Mouse (Mus musculus): ENCODE results near the gene Akr1cl. TPM values are rescaled to one million over a fixed set of nuclear protein-coding genes. Genes with fewer than 3 reads are reported as not detected.

Gene Akr1cl
- 0.55 and 1.3 TPM in 2 replicates for polyA plus RNA-seq (2012; rRNA removed; ENCODE audit: low replicate concordance)

DNA sequence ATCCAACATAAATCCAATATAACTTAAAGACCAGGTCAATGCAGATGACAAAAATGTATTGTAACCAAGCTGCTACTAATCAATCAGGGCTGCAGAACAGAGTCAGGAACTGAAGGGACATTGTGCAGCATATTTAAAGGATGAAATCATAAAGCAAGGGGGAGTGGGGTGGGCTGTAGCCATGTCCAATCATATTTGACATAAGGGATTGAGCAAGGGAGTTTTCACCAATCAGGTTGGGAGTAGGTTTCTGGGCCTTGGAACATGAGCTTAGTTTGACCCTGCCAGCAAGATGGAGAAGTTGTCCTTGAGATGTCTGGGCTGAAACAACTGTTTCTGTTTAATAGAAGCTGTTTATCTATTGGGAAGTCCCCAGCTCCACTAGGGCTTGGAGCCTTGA is at the start of gene Akr1cl:
Akr1cl (minus strand) TSS at position 119 of the 400 bp plus-strand sequence.

DNA sequence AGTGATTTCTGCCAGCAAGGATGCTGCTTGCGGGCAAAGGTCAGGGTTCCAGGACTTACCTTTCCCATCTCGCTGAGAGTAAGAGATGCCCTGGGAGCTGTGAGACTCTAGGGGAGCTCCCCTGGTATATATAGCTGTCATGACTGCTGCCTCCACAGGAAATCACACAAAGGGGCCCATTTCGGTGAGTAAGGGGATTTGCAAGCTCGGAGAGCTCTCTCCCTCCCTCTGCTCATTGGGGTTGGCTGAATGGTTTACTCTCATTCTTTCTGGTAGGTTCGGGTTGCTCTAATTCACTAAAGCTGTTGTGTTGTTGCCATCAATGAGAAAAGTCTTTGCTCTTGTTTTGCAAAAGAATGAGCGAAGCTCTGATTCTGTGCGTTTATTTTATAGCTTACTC is 49.6 kb upstream of the Akr1cl start, which contains the start of gene Crygb:
Crygb (minus strand) TSS at position 101 of the 400 bp plus-strand sequence.

DNA sequence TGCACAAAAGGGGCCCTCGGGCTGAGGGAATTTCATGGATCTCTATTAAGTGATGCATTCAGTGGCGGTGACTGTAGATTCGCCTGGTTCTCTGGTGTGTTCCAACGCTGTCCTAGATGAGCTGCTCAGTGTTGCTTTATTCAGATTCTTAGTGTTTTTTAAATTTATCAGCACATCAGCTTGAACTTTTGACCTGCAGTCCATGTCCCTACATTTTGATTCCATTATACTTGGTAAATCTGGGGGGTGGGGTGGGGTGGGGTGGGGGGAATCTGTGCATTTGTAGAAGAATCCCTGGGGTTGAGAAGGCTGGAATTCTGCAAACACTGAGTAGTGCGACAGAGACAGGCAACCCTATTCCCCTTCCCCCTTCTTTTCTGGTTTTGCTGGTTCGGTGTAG is 41.0 kb upstream of the Akr1cl start, which contains the start of gene Crygc:
Crygc (minus strand) TSS at position 101 of the 400 bp plus-strand sequence.

GRCm38 (mm10) chr1:65063352-65063751 is 30.8 kb upstream of the Akr1cl start, which contains the start of gene Crygd:
Gene Crygd (minus strand): TSS chr1:65063452.

GRCm38 (mm10) chr1:65050952-65051351 is 18.4 kb upstream of the Akr1cl start, which contains the start of gene Cryge:
Gene Cryge (minus strand): TSS chr1:65051149.

Other genes starting within 250 kb of the Akr1cl start
- gene Plekhm3, start 75.9 kb downstream of the Akr1cl start, polyA plus RNA-seq (2012; rRNA removed; ENCODE audit: low replicate concordance), result 6.5 and 9.0 TPM in 2 replicates
- gene Cryge, start 18.4 kb upstream of the Akr1cl start, polyA plus RNA-seq (2012; rRNA removed; ENCODE audit: low replicate concordance), result not detected in 2 replicates
- not detected in 2 replicates for gene Crygd, start 30.7 kb upstream of the Akr1cl start, polyA plus RNA-seq (2012; rRNA removed; ENCODE audit: low replicate concordance)
- not detected in 2 replicates for gene Crygc, start 40.9 kb upstream of the Akr1cl start, polyA plus RNA-seq (2012; rRNA removed; ENCODE audit: low replicate concordance)
- gene Crygb, start 49.5 kb upstream of the Akr1cl start, polyA plus RNA-seq (2012; rRNA removed; ENCODE audit: low replicate concordance), result not detected in 2 replicates
- not detected in 2 replicates for gene Cryga, start 70.6 kb upstream of the Akr1cl start, polyA plus RNA-seq (2012; rRNA removed; ENCODE audit: low replicate concordance)
- gene Gm28845, start 86.8 kb upstream of the Akr1cl start, polyA plus RNA-seq (2012; rRNA removed; ENCODE audit: low replicate concordance), result not detected in 2 replicates
- 0.20 TPM in 1 of 2 replicates, not detected in the other for gene D630023F18Rik, start 90.5 kb upstream of the Akr1cl start, polyA plus RNA-seq (2012; rRNA removed; ENCODE audit: low replicate concordance)
- gene Idh1, start 153.7 kb upstream of the Akr1cl start, polyA plus RNA-seq (2012; rRNA removed; ENCODE audit: low replicate concordance), result 49.3 and 108 TPM in 2 replicates
- 10.1 and 13.3 TPM in 2 replicates for gene Pikfyve, start 153.9 kb upstream of the Akr1cl start, polyA plus RNA-seq (2012; rRNA removed; ENCODE audit: low replicate concordance)
- gene Pth2r, start 249.3 kb upstream of the Akr1cl start, polyA plus RNA-seq (2012; rRNA removed; ENCODE audit: low replicate concordance), result not detected in 2 replicates

All from mammary gland, adult 2 months (tissue).